Mouse (Mus musculus) small intestine, adult 2 months (tissue): Measurements from ENCODE around the gene Trub1.

Experiments
- CTCF ChIP-seq: fragments of 200-500 bp; IDR thresholded peaks from 2 replicates; pipeline ENCODE4 v1.5.1; 2012; ENCODE audit warnings: low read depth, mild to moderate bottlenecking, control low read depth, inconsistent platforms, low read length, moderate library complexity, mixed read lengths; ENCODE audit not compliant: insufficient replicate concordance, insufficient read length; ENCODE audit errors: extremely low read depth
- POLR2A ChIP-seq: fragments of 200-500 bp; IDR thresholded peaks from 2 replicates; pipeline ENCODE4 v1.6.1; 2012; ENCODE audit warnings: low read depth, mild to moderate bottlenecking, control low read depth, inconsistent platforms, low read length, moderate library complexity

DNA sequence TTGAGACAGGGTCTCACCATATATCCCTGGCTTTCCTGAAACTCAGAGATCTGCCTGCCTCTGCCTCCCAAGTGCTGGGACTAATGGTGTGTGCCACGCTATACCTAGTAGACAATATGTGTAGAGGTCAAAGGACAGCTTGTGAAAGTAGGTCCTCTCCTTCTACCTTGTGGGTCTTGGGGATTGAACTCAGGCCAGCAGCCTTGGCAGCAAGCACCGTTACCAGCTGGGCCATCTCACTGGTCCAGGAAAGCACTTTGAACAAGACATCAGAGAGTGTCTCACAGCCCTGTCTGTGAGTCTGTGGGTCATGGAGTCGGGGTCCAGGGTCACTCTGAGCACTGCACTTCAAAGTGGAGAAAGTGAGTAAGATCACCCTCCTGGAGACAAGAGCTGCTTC, 24.1 kb upstream of the Trub1 start:
- no peak for TF ChIP-seq POLR2A
- no peak for TF ChIP-seq CTCF
